Mouse (Mus musculus) limb, embryonic 14.5 days (tissue): Measurements from ENCODE around the gene Tmem168. TPM values are rescaled to one million over a fixed set of nuclear protein-coding genes. Genes with fewer than 3 reads are reported as not detected.

Experiments used
- ATAC-seq: fragments of 200-750 bp; cut with Nextera tagmentation; 2 replicates; pipeline ENCODE4 v1.8.0; 2017; ENCODE audit warnings: low read depth, moderate number of reproducible peaks, moderate TSS enrichment; ENCODE audit not compliant: low FRiP score
- DNase-seq: peaks from one replicate; pipeline ENCODE4 v3.0.0-alpha.2; 2015; ENCODE audit warnings: low spot score
- H3K27ac ChIP-seq: fragments of 300-500 bp; sonication (generic); replicated peaks from 2 replicates; pipeline ENCODE4 v1.5.1; 2014; ENCODE audit warnings: low read depth, mild to moderate bottlenecking, low read length, moderate library complexity, mixed read lengths
- H3K27me3 ChIP-seq: fragments of 300-500 bp; sonication (generic); 2 replicates; pipeline ENCODE4 v1.6.1; 2014; ENCODE audit warnings: low read length, mixed read lengths; ENCODE audit not compliant: control insufficient read depth, insufficient read depth
- H3K36me3 ChIP-seq: fragments of 300-500 bp; sonication (generic); 2 replicates; pipeline ENCODE4 v1.6.1; 2014; ENCODE audit warnings: mild to moderate bottlenecking, low read length, moderate library complexity, mixed read lengths; ENCODE audit not compliant: control insufficient read depth, insufficient read depth
- H3K4me1 ChIP-seq: fragments of 300-500 bp; sonication (generic); 2 replicates; pipeline ENCODE4 v1.6.1; 2014; ENCODE audit warnings: antibody characterized with exemption, low read length, mixed read lengths; ENCODE audit not compliant: control insufficient read depth, insufficient read depth
- H3K4me2 ChIP-seq: fragments of 300-500 bp; sonication (generic); replicated peaks from 2 replicates; pipeline ENCODE4 v1.6.1; 2014; ENCODE audit warnings: low read depth, mild to moderate bottlenecking, low read length, moderate library complexity; ENCODE audit not compliant: severe bottlenecking
- H3K4me3 ChIP-seq: fragments of 300-500 bp; sonication (generic); replicated peaks from 2 replicates; pipeline ENCODE4 v1.5.1; 2014; ENCODE audit warnings: low read length
- H3K9ac ChIP-seq: fragments of 300-500 bp; sonication (generic); 2 replicates; pipeline ENCODE4 v1.6.1; 2014; ENCODE audit warnings: mild to moderate bottlenecking, low read depth, low read length, moderate library complexity; ENCODE audit not compliant: severe bottlenecking
- H3K9me3 ChIP-seq: fragments of 300-500 bp; sonication (generic); 2 replicates; pipeline ENCODE4 v1.6.1; 2016; ENCODE audit warnings: low read length; ENCODE audit not compliant: control insufficient read depth
- POLR2A ChIP-seq: fragments of 200-500 bp; IDR thresholded peaks from 2 replicates; pipeline ENCODE4 v1.8.0; 2012; ENCODE audit warnings: inconsistent platforms, mild to moderate bottlenecking, moderate library complexity, borderline replicate concordance; ENCODE audit not compliant: insufficient read depth, insufficient read length; ENCODE audit errors: extremely low read depth
- WGBS: fragments of 180-500 bp; shearing (Covaris S2); extraction: QIAGEN DNeasy Blood & Tissue Kit; methylation state at CpG from one replicate; pipeline ENCODE4 v1.1.7; 2014; 5-methylcytosine and 5-hydroxymethylcytosine counted together
- polyA plus RNA-seq, 2 experiments: library from polyadenylated mRNA; depleted of rRNA in 1 of 2; stranded (reverse) in 1 of 2; unstranded in 1 of 2; fragments of >200 nt; fragmentation: Nextera tagmentation in 1 of 2; extraction: Ambion mirVana in 1 of 2; gene quantifications; 2 replicates each; pipeline versions ENCODE4 v1.2.1 to v1.2.3; 2012 to 2014

The Tmem168 gene
- polyA plus RNA-seq (2012; rRNA removed) (17.6 and 17.9 TPM in 2 replicates), polyA plus RNA-seq (2014; fragmentation: Nextera tagmentation; extraction: Ambion mirVana) (44.6 and 46.1 TPM in 2 replicates)

DNA sequence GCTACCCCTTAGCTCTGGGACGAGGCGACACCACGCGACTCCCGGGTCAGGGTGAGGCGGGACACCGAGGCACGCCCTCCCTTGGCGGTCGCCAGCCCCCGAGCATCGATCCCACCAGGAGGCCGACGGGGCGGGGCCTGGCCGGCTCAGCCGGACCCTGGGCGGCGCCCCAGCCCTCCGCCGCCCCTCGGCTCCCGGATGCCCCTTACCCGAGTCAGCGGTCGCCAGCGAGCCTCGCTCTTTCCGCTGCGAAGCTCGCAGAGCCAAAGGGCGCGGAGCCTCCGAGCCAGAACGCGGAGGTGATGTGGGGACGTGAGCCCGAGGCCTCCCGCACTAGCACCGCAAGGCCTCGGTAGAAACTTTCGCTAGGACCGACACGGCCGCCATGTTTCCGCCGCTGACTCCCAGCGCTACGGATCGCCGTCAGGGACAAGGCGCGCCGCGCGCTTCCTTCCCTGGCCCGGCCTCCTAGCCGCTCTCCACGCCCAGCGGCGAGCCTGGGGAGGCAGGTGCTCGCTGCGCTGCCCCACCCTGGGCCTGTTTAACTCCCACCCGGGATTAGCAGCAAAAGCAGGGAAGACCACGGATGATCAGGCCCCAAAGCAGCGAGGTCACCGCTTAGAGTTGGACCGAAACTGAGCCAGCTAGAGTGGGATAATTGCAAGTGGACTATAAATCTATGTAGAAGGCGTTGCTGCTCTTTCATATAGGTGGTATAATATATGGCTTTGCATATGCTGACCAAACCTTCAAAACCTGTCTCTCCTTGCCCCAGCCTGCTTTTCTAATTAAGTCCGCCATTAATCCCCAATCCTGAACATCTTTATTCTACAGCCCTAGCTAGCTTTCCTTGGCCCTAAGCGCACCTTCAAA lies at the start of gene Tmem168:
Gene Tmem168, minus strand, starts transcription at position 480 of the 873 bp plus-strand sequence.
- peaks cover 10% of the 10 kb centered on the region for H3K4me1 ChIP-seq
- 2% methylated on average over 54 of the region's 71 CpGs for WGBS
- peak; percentile 69; the same call in 1 of the 2 replicates for TF ChIP-seq POLR2A
- peak within 1 kb of the TSS; percentile 82 for H3K9ac ChIP-seq
- H3K4me3 ChIP-seq, result peak within 1 kb of the TSS; percentile 61
- H3K27ac ChIP-seq, result peak within 1 kb of the TSS; percentile 95
- DNase-seq (peak; percentile 91), ATAC-seq (peak; percentile 96)
- peak within 1 kb of the TSS; percentile 66 for H3K4me2 ChIP-seq
- H3K36me3 ChIP-seq, result no peaks in the 10 kb centered on the region
- no peaks in the 10 kb centered on the region for H3K27me3 ChIP-seq
- no peaks in the 10 kb centered on the region for H3K9me3 ChIP-seq

DNA sequence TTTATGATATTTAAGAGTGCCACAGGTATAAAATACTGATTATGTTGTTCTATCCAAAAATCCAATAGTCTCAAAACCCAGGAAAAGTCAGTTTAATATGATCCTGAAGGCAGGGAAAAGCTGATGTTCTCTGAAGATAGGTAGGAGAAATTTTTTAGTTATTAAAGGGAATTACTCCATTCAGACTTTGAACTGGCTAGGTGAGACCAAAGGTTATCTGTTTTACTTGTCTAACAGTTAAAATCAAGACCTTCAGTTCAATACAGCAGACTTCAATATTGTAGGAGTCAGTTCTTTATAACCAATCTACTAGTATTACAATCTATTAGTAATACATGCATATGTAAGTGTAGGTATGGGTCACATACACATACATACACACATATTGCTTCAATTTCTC lies 46.2 kb upstream of the Tmem168 start:
- ATAC-seq, result no peak
- DNase-seq, result no peak
- no peak for TF ChIP-seq POLR2A

GRCm38 (mm10) chr6:13652284-13652683 lies 44.4 kb upstream of the Tmem168 start:
- Histone ChIP-seq H3K9me3 (peaks cover 8% of the 10 kb centered on the region; the same call in 1 of the 2 replicates), H3K4me3 (no peak overlapping the region), H3K4me2 (no peak overlapping the region), H3K27ac (no peak overlapping the region), H3K27me3 (no peaks in the 10 kb centered on the region), H3K36me3 (peaks cover 18% of the 10 kb centered on the region), H3K9ac (no peak overlapping the region), H3K4me1 (no peaks in the 10 kb centered on the region)
- 97% methylated on average over 3 of the region's 3 CpGs for WGBS
- DNase-seq, result no peak
- no peak for TF ChIP-seq POLR2A
- ATAC-seq, result no peak

More for the DNA sequence above, 46.2 kb upstream of the Tmem168 start:
- Histone ChIP-seq H3K9ac (no peak overlapping the region), H3K4me1 (no peaks in the 10 kb centered on the region), H3K27ac (no peak overlapping the region), H3K9me3 (no peaks in the 10 kb centered on the region), H3K36me3 (peaks cover 16% of the 10 kb centered on the region), H3K4me2 (no peak overlapping the region), H3K27me3 (no peaks in the 10 kb centered on the region), H3K4me3 (no peak overlapping the region)

GRCm38 (mm10) chr6:13650854-13651253 lies 43.0 kb upstream of the Tmem168 start:
- ATAC-seq, result no peak
- Histone ChIP-seq H3K4me1 (no peaks in the 10 kb centered on the region), H3K27me3 (no peaks in the 10 kb centered on the region), H3K4me2 (no peak overlapping the region), H3K27ac (no peak overlapping the region), H3K9ac (no peak overlapping the region), H3K36me3 (peaks cover 18% of the 10 kb centered on the region), H3K9me3 (peaks cover 8% of the 10 kb centered on the region; the same call in 1 of the 2 replicates), H3K4me3 (no peak overlapping the region)
- no peak for DNase-seq
- 92% methylated on average over 3 of the region's 3 CpGs for WGBS
- TF ChIP-seq POLR2A, result no peak

- H3K4me3 ChIP-seq, result no peak overlapping the region
- no peak overlapping the region for H3K9ac ChIP-seq
- no peak for TF ChIP-seq POLR2A
- H3K4me1 ChIP-seq, result no peaks in the 10 kb centered on the region
- no peak for DNase-seq
- H3K9me3 ChIP-seq, result peaks cover 16% of the 10 kb centered on the region; the same call in 1 of the 2 replicates
- H3K36me3 ChIP-seq, result peaks cover 18% of the 10 kb centered on the region
- no peak overlapping the region for H3K4me2 ChIP-seq
- no peak overlapping the region for H3K27ac ChIP-seq
- no peaks in the 10 kb centered on the region for H3K27me3 ChIP-seq
- no peak for ATAC-seq
These were observed 40.4 kb upstream of the Tmem168 start for GRCm38 (mm10) chr6:13648305-13648704.
